In genomic region chr2:172473591-172473990, GRCm38 (mm10) we compare ENCODE assay signal across 12 mouse cellular contexts. TPM values are rescaled to one million over a fixed set of nuclear protein-coding genes. Genes with fewer than 3 reads are reported as not detected.
A peak's percentile ranks its signal among the peaks of the same experiment; 100 is the strongest.
DNase-seq lines count a peak whose midpoint lies in the region; ATAC-seq and TF ChIP-seq lines count a peak whose summit lies in the region.
"Had no signal": no experiment of that assay in that cellular context is flagged by ENCODE, and none has a peak within 500 bp of the region (broad histone marks: within the 10 kb centered on the region; RNA-seq: fewer than 3 reads in every experiment).

No protein-coding gene starts in this region.

- no peaks in the 10 kb centered on the region for H3K9me3 ChIP-seq in hindbrain, embryonic 14.5 days (ENCODE audit: control insufficient read depth, low read length)
- H3K9me3 ChIP-seq in hindbrain, embryonic 11.5 days (ENCODE audit: control insufficient read depth, low read length): no peaks in the 10 kb centered on the region
- no peaks in the 10 kb centered on the region for H3K9me3 ChIP-seq in stomach, embryonic 14.5 days (ENCODE audit: control insufficient read depth, low read depth, low read length)
- H3K9me3 ChIP-seq in stomach, postnatal 0 days (ENCODE audit: control insufficient read depth, low read length): no peaks in the 10 kb centered on the region
- no peaks in the 10 kb centered on the region for H3K9me3 ChIP-seq in intestine, embryonic 16.5 days (ENCODE audit: control insufficient read depth, low read length)
- H3K9me3 ChIP-seq: stomach, embryonic 15.5 days had no signal

- no peak overlapping the region for H3K4me3 ChIP-seq in hindbrain, embryonic 14.5 days (replicated peaks; ENCODE audit: low read length)
- no peak overlapping the region for H3K4me3 ChIP-seq in hindbrain, embryonic 11.5 days (ENCODE audit: low read depth, low read length)
- no peak overlapping the region for H3K4me3 ChIP-seq in stomach, embryonic 14.5 days (ENCODE audit: low read depth, low read length)
- no peak overlapping the region for H3K4me3 ChIP-seq in stomach, postnatal 0 days (ENCODE audit: low read depth, low read length)
- no peak overlapping the region for H3K4me3 ChIP-seq in intestine, embryonic 16.5 days (ENCODE audit: low read length)
- H3K4me3 ChIP-seq: stomach, embryonic 15.5 days had no signal

- H3K27me3 ChIP-seq in hindbrain, embryonic 14.5 days (ENCODE audit: control insufficient read depth, insufficient read depth, low read length): peaks cover 3% of the 10 kb centered on the region; the same call in 1 of the 2 replicates
- H3K27me3 ChIP-seq in hindbrain, embryonic 11.5 days (ENCODE audit: control insufficient read depth, insufficient read depth, low read length): no peaks in the 10 kb centered on the region
- no peaks in the 10 kb centered on the region for H3K27me3 ChIP-seq in stomach, embryonic 14.5 days (ENCODE audit: control insufficient read depth, insufficient read depth, low read length)
- H3K27me3 ChIP-seq in stomach, postnatal 0 days (ENCODE audit: control insufficient read depth, insufficient read depth, low read length): no peaks in the 10 kb centered on the region
- H3K27me3 ChIP-seq in intestine, embryonic 16.5 days (replicated peaks; ENCODE audit: control insufficient read depth, insufficient read depth, low read length): no peaks in the 10 kb centered on the region
- H3K27me3 ChIP-seq: stomach, embryonic 15.5 days had no signal

- WGBS in hindbrain, embryonic 14.5 days: 59% methylated on average over 8 of the region's 8 CpGs
- 89% methylated on average over 8 of the region's 8 CpGs for WGBS in hindbrain, embryonic 11.5 days
- WGBS in stomach, embryonic 14.5 days: 51% methylated on average over 8 of the region's 8 CpGs
- WGBS in stomach, postnatal 0 days: 32% methylated on average over 8 of the region's 8 CpGs
- WGBS in intestine, embryonic 16.5 days: 45% methylated on average over 8 of the region's 8 CpGs

- H3K4me1 ChIP-seq in hindbrain, embryonic 14.5 days (replicated peaks; ENCODE audit: control insufficient read depth, insufficient read depth, low read length): no peaks in the 10 kb centered on the region
- no peaks in the 10 kb centered on the region for H3K4me1 ChIP-seq in hindbrain, embryonic 11.5 days (replicated peaks; ENCODE audit: control insufficient read depth, insufficient read depth, low read length)
- peaks cover 4% of the 10 kb centered on the region; the same call in 1 of the 2 replicates for H3K4me1 ChIP-seq in stomach, embryonic 14.5 days (ENCODE audit: control insufficient read depth, insufficient read depth, low read length)
- H3K4me1 ChIP-seq in stomach, postnatal 0 days (replicated peaks; ENCODE audit: control insufficient read depth, insufficient read depth): no peaks in the 10 kb centered on the region
- peaks cover 8% of the 10 kb centered on the region; the same call in 1 of the 2 replicates for H3K4me1 ChIP-seq in intestine, embryonic 16.5 days (ENCODE audit: control insufficient read depth, insufficient read depth, low read length)
- H3K4me1 ChIP-seq: stomach, embryonic 15.5 days had no signal

- no peak for TF ChIP-seq EP300 in stomach, postnatal 0 days (optimal IDR thresholded peaks at IDR 0.05)

- H3K27ac ChIP-seq in hindbrain, embryonic 14.5 days: no peak overlapping the region
- H3K27ac ChIP-seq in hindbrain, embryonic 11.5 days (ENCODE audit: low read depth, low read length): no peak overlapping the region
- peak overlapping the region; percentile 45; the same call in 1 of the 2 replicates for H3K27ac ChIP-seq in stomach, embryonic 14.5 days (ENCODE audit: low read length)
- H3K27ac ChIP-seq in stomach, postnatal 0 days (replicated peaks): no peak overlapping the region
- no peak overlapping the region for H3K27ac ChIP-seq in intestine, embryonic 16.5 days (ENCODE audit: low read length)
- H3K27ac ChIP-seq: liver, embryonic 14.5 days; stomach, embryonic 15.5 days had no signal

- H3K36me3 ChIP-seq in hindbrain, embryonic 14.5 days (replicated peaks; ENCODE audit: control insufficient read depth, insufficient read depth): peaks cover 15% of the 10 kb centered on the region
- H3K36me3 ChIP-seq in hindbrain, embryonic 11.5 days (ENCODE audit: control insufficient read depth, insufficient read depth, low read length): no peaks in the 10 kb centered on the region; the same call in 1 of the 2 replicates
- peaks cover 3% of the 10 kb centered on the region for H3K36me3 ChIP-seq in stomach, embryonic 14.5 days (ENCODE audit: control insufficient read depth, insufficient read depth, low read length)
- H3K36me3 ChIP-seq in stomach, postnatal 0 days (ENCODE audit: control insufficient read depth, insufficient read depth, low read length): peaks cover 6% of the 10 kb centered on the region; the same call in 1 of the 2 replicates
- peaks cover 4% of the 10 kb centered on the region for H3K36me3 ChIP-seq in intestine, embryonic 16.5 days (ENCODE audit: control insufficient read depth, insufficient read depth, low read length)

- no peak overlapping the region for H3K4me2 ChIP-seq in hindbrain, embryonic 14.5 days (replicated peaks)
- no peak overlapping the region for H3K4me2 ChIP-seq in hindbrain, embryonic 11.5 days (replicated peaks; ENCODE audit: low read depth, low read length)
- no peak overlapping the region for H3K4me2 ChIP-seq in stomach, embryonic 14.5 days (replicated peaks; ENCODE audit: low read depth, low read length)
- H3K4me2 ChIP-seq in stomach, postnatal 0 days (replicated peaks; ENCODE audit: low read depth): no peak overlapping the region
- no peak overlapping the region for H3K4me2 ChIP-seq in intestine, embryonic 16.5 days (ENCODE audit: low read depth, low read length)
- H3K4me2 ChIP-seq: midbrain, embryonic 11.5 days; stomach, embryonic 15.5 days had no signal

- no peak for TF ChIP-seq CTCF in stomach, postnatal 0 days (IDR thresholded peaks at IDR 0.05; ENCODE audit: low read depth)

- peak; percentile 57 for DNase-seq in hindbrain, embryonic 14.5 days (ENCODE audit: low spot score)
- DNase-seq in hindbrain, embryonic 11.5 days (ENCODE audit: low spot score): no peak
- no peak for DNase-seq in stomach, postnatal 0 days (ENCODE audit: low spot score)
- no peak for DNase-seq in urinary bladder, postnatal 10 days (ENCODE audit: low spot score)

- peak; percentile 35; the same call in 1 of the 2 replicates for ATAC-seq in hindbrain, embryonic 14.5 days (ENCODE audit: low FRiP score)
- ATAC-seq in hindbrain, embryonic 11.5 days (ENCODE audit: low FRiP score): no peak
- no peak for ATAC-seq in stomach, embryonic 14.5 days (ENCODE audit: insufficient number of reproducible peaks, insufficient read depth, low FRiP score, low read depth)
- ATAC-seq in stomach, postnatal 0 days (ENCODE audit: low FRiP score, low TSS enrichment): no peak
- peak; percentile 42; the same call in 1 of the 2 replicates for ATAC-seq in intestine, embryonic 16.5 days
- ATAC-seq in frontal cortex, adult (ENCODE audit: low TSS enrichment): no peak
- ATAC-seq: activated CD4-positive, CD25-positive, alpha-beta regulatory T cell, adult 4 months had no signal

- no peak overlapping the region for H3K9ac ChIP-seq in hindbrain, embryonic 14.5 days
- no peak overlapping the region for H3K9ac ChIP-seq in hindbrain, embryonic 11.5 days (ENCODE audit: low read depth, low read length)
- H3K9ac ChIP-seq in stomach, embryonic 14.5 days (replicated peaks; ENCODE audit: low read depth, low read length): no peak overlapping the region
- no peak overlapping the region for H3K9ac ChIP-seq in stomach, postnatal 0 days (ENCODE audit: low read length)
- H3K9ac ChIP-seq in intestine, embryonic 16.5 days (ENCODE audit: low read depth, low read length): no peak overlapping the region
- H3K9ac ChIP-seq: liver, embryonic 14.5 days; stomach, embryonic 15.5 days had no signal

RNA-seq across cellular contexts. Expression of gene Fam209, which starts 1.3 kb away (rescaled TPM):
- 0.29 TPM in 1 of 2 replicates, not detected in the other for polyA plus RNA-seq in hindbrain, embryonic 14.5 days (2014; fragmentation: Nextera tagmentation; extraction: Ambion mirVana)
- polyA plus RNA-seq in hindbrain, embryonic 11.5 days (2014; fragmentation: Nextera tagmentation; extraction: Ambion mirVana): 0.31 TPM in 1 of 2 replicates, not detected in the other
- 0.64 TPM in 2 replicates for polyA plus RNA-seq in stomach, embryonic 14.5 days (2014; fragmentation: Nextera tagmentation; extraction: Ambion mirVana)
- polyA plus RNA-seq in stomach, postnatal 0 days (2015; fragmentation: Nextera tagmentation; extraction: Ambion mirVana): 0.15 and 0.33 TPM in 2 replicates
- polyA plus RNA-seq in intestine, embryonic 16.5 days (2015; fragmentation: Nextera tagmentation; extraction: Ambion mirVana): 0.20 TPM in 1 of 2 replicates, not detected in the other
- polyA plus RNA-seq: midbrain, embryonic 11.5 days; neural tube, embryonic 14.5 days had no signal

RNA-seq across cellular contexts. Expression of gene Gcnt7, which starts 15.2 kb away (rescaled TPM):
- polyA plus RNA-seq in hindbrain, embryonic 14.5 days (2014; fragmentation: Nextera tagmentation; extraction: Ambion mirVana): 0.86 and 1.1 TPM in 2 replicates
- 0.56 and 0.97 TPM in 2 replicates for polyA plus RNA-seq in hindbrain, embryonic 11.5 days (2014; fragmentation: Nextera tagmentation; extraction: Ambion mirVana)
- 1.3 and 1.6 TPM in 2 replicates for polyA plus RNA-seq in stomach, embryonic 14.5 days (2014; fragmentation: Nextera tagmentation; extraction: Ambion mirVana)
- polyA plus RNA-seq in stomach, postnatal 0 days (2015; fragmentation: Nextera tagmentation; extraction: Ambion mirVana): 0.38 and 0.44 TPM in 2 replicates
- 0.99 and 1.0 TPM in 2 replicates for polyA plus RNA-seq in intestine, embryonic 16.5 days (2015; fragmentation: Nextera tagmentation; extraction: Ambion mirVana)

RNA-seq across cellular contexts. Expression of gene Rtf2, which starts 33.2 kb away (rescaled TPM):
- 91.7 and 97.4 TPM in 2 replicates for polyA plus RNA-seq in hindbrain, embryonic 14.5 days (2014; fragmentation: Nextera tagmentation; extraction: Ambion mirVana)
- polyA plus RNA-seq in hindbrain, embryonic 11.5 days (2014; fragmentation: Nextera tagmentation; extraction: Ambion mirVana): 95.5 and 102 TPM in 2 replicates
- 74.1 and 74.4 TPM in 2 replicates for polyA plus RNA-seq in stomach, embryonic 14.5 days (2014; fragmentation: Nextera tagmentation; extraction: Ambion mirVana)
- 79.7 and 81.1 TPM in 2 replicates for polyA plus RNA-seq in stomach, postnatal 0 days (2015; fragmentation: Nextera tagmentation; extraction: Ambion mirVana)
- polyA plus RNA-seq in intestine, embryonic 16.5 days (2015; fragmentation: Nextera tagmentation; extraction: Ambion mirVana): 78.1 and 79.4 TPM in 2 replicates

Comparison
In these comparisons a context has a peak if more than half of its experiments do, and no peak if none do; other contexts are left out.
1. ATAC-seq: peak in hindbrain, embryonic 14.5 days (single experiment) and intestine, embryonic 16.5 days (single experiment); none in hindbrain, embryonic 11.5 days (single experiment), stomach, embryonic 14.5 days (single experiment), stomach, postnatal 0 days (single experiment) and frontal cortex, adult (single experiment).